Mouse (Mus musculus) layer of hippocampus, adult 9-10 months (tissue): Measurements from ENCODE around the gene Tgm5.
A peak's percentile ranks its signal among the peaks of the same experiment; 100 is the strongest.
"Not testable (repeated sequence)": the region's sequence is repeated elsewhere in the genome, so short reads cannot be mapped to it uniquely, and the experiment has no call there.

Experiments
- DNase-seq: peaks from one replicate; pipeline ENCODE4 v3.0.0; 2022; ENCODE audit warnings: low spot score

The Tgm5 gene

GRCm38 (mm10) chr2:121039382-121039781 lies 46.3 kb downstream of the Tgm5 start:
- DNase-seq, result no peak

DNA sequence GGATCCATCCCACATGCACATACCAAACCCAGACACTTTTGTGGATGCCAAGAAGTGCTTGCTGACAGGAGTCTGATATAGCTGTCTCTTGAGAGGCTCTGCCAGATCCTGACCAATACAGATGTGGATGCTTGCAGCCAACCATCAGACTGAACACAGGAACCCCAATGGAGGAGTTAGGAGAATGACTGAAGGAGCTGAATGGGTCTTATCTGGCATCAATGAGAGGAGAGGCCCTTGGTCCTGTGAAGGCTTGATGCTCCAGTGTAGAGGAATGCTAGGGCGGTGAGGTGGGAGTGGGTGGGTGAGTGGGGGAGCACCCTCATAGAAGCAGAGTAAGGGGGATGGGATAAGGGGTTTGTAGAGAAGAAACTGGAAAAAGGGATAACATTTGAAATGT lies 46.8 kb downstream of the Tgm5 start:
- not testable (repeated sequence) for DNase-seq

GRCm38 (mm10) chr2:121036733-121037341 lies 48.8 kb downstream of the Tgm5 start, which contains the start of gene Epb42:
Epb42 (minus strand) TSS chr2:121037072.
- DNase-seq, result no peak

- no peak for DNase-seq
These were observed 62.7 kb downstream of the Tgm5 start for GRCm38 (mm10) chr2:121022918-121023317.

DNA sequence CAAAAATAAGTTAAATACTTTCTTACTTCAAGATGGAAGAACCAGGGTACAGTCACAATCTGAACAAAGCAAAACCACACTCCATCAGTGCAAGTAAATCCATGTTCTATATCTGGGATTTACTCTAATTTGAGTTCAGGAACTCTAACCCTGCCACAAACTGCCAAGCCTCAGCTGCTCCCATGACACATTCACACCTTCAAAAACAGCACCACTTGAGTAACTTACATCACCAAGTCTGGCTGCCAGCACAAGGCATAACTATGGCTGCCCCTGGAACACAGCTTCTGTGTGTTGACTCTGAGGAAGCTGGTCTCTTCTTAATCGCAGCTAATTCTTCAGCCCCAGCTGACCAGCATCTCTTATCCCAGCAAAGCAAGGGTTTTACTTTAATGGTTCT lies 68.5 kb downstream of the Tgm5 start:
- no peak for DNase-seq

DNA sequence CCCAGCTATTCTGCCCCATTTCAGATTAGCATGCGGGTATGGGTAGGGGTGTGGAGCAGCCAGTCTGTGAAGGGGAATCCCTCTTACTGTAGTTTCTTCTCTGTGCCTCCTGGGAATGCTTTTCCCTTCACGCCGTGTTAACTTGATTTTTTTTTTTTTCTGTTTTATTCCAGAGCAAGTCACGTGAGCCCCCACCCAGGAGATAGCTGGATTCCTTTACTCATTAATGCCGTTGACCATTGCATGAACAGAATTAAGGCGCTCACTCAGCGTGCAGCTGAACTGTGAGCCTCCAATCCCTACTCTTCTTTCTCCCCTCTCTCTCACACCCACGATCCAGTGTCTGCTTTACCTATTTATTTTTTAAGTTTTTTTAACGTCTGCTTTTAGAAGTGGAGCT lies 69.4 kb downstream of the Tgm5 start:
- DNase-seq, result no peak

DNA sequence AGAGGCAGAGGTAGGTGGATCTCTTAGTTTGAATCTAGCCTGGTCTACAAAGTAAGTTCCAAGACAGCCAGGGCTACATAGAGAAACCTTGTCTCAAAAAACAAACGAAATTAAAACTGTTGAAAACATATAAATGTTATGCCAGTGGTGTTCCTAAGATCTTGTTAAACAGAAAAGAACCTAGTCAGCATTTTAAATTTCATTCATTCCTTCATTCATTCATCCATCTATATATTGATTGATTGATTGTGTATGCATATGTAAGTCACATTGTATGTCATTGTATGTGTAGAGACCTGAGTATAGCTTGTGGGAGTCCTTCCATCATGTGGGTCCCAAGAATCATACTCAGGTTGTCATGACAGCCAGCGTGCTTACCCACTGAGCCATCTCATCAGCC lies 70.1 kb downstream of the Tgm5 start:
- DNase-seq, result no peak

- DNase-seq, result no peak
These were observed 73.0 kb downstream of the Tgm5 start for GRCm38 (mm10) chr2:121012676-121013075.

DNA sequence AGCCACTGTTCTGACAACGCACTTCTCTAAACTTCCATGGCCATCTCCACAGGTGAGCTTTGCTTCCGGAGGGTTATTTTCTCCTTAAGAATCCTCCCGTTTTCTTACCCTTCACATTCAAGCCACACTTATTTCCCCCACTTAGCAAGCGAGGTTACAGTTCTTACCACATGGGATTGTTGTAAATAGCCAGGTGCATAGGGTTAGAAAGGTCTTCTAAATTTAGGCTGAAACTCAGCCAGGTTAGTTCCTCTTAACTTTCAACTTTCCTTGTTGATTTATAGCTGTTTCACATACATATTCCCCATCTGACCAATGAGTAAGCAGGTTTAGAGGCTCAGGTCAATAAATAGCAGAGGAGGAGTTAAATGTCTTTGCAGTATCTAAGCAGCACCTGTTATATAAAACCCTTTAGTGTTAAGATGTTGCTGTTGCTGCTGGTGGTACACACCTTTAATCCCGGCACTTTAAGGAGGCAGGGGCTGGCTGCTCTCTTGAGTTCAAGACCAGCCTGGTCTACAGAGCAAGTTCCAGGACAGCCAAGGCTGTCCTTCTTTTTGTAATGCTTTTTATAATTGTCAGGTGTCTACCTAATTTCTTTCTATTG lies 76.5 kb downstream of the Tgm5 start:
- no peak for DNase-seq

- DNase-seq, result no peak
These were observed 77.0 kb downstream of the Tgm5 start for GRCm38 (mm10) chr2:121008664-121009007.

GRCm38 (mm10) chr2:121007925-121008663 lies 77.5 kb downstream of the Tgm5 start, which contains the start of gene Ccndbp1:
Ccndbp1 (plus strand) TSS chr2:121008403.
- peak; percentile 52 for DNase-seq

- no peak for DNase-seq
These were observed 78.7 kb downstream of the Tgm5 start for GRCm38 (mm10) chr2:121006986-121007385.

- DNase-seq, result no peak
These were observed 81.4 kb downstream of the Tgm5 start for GRCm38 (mm10) chr2:121004018-121004811.

GRCm38 (mm10) chr2:121003586-121003985 lies 82.1 kb downstream of the Tgm5 start:
- no peak for DNase-seq

DNA sequence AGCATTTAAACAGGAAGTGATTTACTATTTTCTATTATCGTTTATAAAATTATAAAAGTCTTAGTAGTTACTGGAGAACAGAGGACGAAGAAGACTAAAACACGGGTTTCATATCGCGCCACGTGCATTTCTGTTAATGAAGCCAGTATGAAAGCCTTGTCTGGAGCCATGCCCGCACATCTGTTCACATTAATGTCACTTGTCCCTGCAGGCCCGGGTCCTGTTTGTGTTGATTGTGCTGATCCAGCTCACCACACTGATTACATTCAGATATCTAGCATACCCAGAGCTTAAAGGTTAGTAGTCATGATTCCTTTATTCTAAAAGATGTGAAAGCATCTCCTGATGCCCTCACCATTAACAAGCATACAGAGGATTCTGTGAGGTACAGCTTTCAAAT lies 86.8 kb downstream of the Tgm5 start:
- no peak for DNase-seq

- DNase-seq, result not testable (repeated sequence)
These were observed 89.0 kb downstream of the Tgm5 start for GRCm38 (mm10) chr2:120996607-120997006.
